Mouse (Mus musculus): ENCODE data around the gene Homer2. TPM values are rescaled to one million over a fixed set of nuclear protein-coding genes. Genes with fewer than 3 reads are reported as not detected.
A peak's percentile ranks its signal among the peaks of the same experiment; 100 is the strongest.

The Homer2 gene
- polyA plus RNA-seq, 1 experiment from 2014 or later = 11.7 TPM

GRCm38 (mm10) chr7:81706416-81707391, 623 bp downstream of the Homer2 start:
- Histone ChIP-seq H3K4me2 (replicated peaks; ENCODE audit: low read depth, low read length) (peak overlapping the region; percentile 94), H3K36me3 (ENCODE audit: insufficient read depth, low read length) (no peaks in the 10 kb centered on the region), H3K4me3 (ENCODE audit: low read length) (peak overlapping the region; percentile 54), H3K9ac (replicated peaks; ENCODE audit: low read length) (peak overlapping the region; percentile 73), H3K9me3 (ENCODE audit: low read length) (peaks cover 5% of the 10 kb centered on the region; the same call in 1 of the 2 replicates), H3K4me1 (ENCODE audit: insufficient read depth, low read length) (peaks cover 11% of the 10 kb centered on the region; the same call in 1 of the 2 replicates), H3K27ac (ENCODE audit: low read length) (no peak overlapping the region), H3K27me3 (ENCODE audit: insufficient read depth, low read length) (peaks cover 32% of the 10 kb centered on the region)
- WGBS = under 1% methylated on average over 79 of the region's 114 CpGs
- ATAC-seq (ENCODE audit: low FRiP score, low TSS enrichment) = peak; percentile 75

- no peak overlapping the region for H3K27ac ChIP-seq (ENCODE audit: low read length)
- 32% methylated on average over 12 of the region's 12 CpGs for WGBS
Measured at GRCm38 (mm10) chr7:81706027-81706415, 1.3 kb downstream of the Homer2 start.

DNA sequence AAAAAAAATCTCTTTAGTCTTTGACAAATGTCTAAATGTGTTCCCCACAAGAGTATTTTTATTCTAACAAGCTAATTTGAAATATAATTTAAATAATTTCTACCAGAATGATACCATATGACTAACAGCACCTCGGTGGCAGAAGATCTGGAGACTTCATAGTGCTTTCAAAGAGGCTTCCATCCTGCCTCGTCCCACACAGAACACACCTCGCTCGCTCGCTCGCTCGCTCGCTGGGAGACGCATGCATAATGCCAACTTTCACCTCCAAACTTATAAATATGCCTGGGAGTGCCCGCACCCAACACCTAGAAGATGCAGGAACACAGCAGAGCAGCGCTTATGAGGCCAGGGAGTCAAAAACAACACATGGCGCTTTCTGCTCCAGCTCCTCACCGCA, 9.0 kb downstream of the Homer2 start:
- 0 out of 2 replicates have a peak, but pooled peaks cover 8% of the 10 kb centered on the region for H3K4me1 ChIP-seq (ENCODE audit: insufficient read depth, low read length)
- H3K27me3 ChIP-seq (ENCODE audit: insufficient read depth, low read length) = no peaks in the 10 kb centered on the region; the same call in 1 of the 2 replicates
- no peak overlapping the region for H3K9ac ChIP-seq (replicated peaks; ENCODE audit: low read length)
- no peaks in the 10 kb centered on the region for H3K36me3 ChIP-seq (ENCODE audit: insufficient read depth, low read length)
- no peak overlapping the region for H3K4me2 ChIP-seq (replicated peaks; ENCODE audit: low read depth, low read length)
- ATAC-seq (ENCODE audit: low FRiP score, low TSS enrichment) = no peak
- H3K9me3 ChIP-seq (ENCODE audit: low read length) = no peaks in the 10 kb centered on the region
- no peak overlapping the region for H3K27ac ChIP-seq (ENCODE audit: low read length)
- no peak overlapping the region for H3K4me3 ChIP-seq (ENCODE audit: low read length)
- WGBS = 78% methylated on average over 13 of the region's 13 CpGs

More at GRCm38 (mm10) chr7:81706027-81706415, 1.3 kb downstream of the Homer2 start:
- Histone ChIP-seq H3K36me3 (ENCODE audit: insufficient read depth, low read length) (no peaks in the 10 kb centered on the region), H3K27me3 (ENCODE audit: insufficient read depth, low read length) (peaks cover 32% of the 10 kb centered on the region), H3K9ac (replicated peaks; ENCODE audit: low read length) (peak overlapping the region; percentile 73), H3K4me2 (replicated peaks; ENCODE audit: low read depth, low read length) (peak overlapping the region; percentile 94), H3K4me3 (ENCODE audit: low read length) (peak overlapping the region; percentile 54), H3K9me3 (ENCODE audit: low read length) (peaks cover 5% of the 10 kb centered on the region; the same call in 1 of the 2 replicates), H3K4me1 (ENCODE audit: insufficient read depth, low read length) (peaks cover 11% of the 10 kb centered on the region; the same call in 1 of the 2 replicates)
- no peak for ATAC-seq (ENCODE audit: low FRiP score, low TSS enrichment)

GRCm38 (mm10) chr7:81697954-81698353, 9.4 kb downstream of the Homer2 start:
- Histone ChIP-seq H3K36me3 (ENCODE audit: insufficient read depth, low read length) (no peaks in the 10 kb centered on the region), H3K9ac (replicated peaks; ENCODE audit: low read length) (no peak overlapping the region), H3K4me1 (ENCODE audit: insufficient read depth, low read length) (0 out of 2 replicates have a peak, but pooled peaks cover 8% of the 10 kb centered on the region), H3K4me2 (replicated peaks; ENCODE audit: low read depth, low read length) (no peak overlapping the region), H3K27me3 (ENCODE audit: insufficient read depth, low read length) (no peaks in the 10 kb centered on the region; the same call in 1 of the 2 replicates), H3K9me3 (ENCODE audit: low read length) (no peaks in the 10 kb centered on the region), H3K4me3 (ENCODE audit: low read length) (no peak overlapping the region), H3K27ac (ENCODE audit: low read length) (no peak overlapping the region)
- WGBS = 68% methylated on average over 4 of the region's 4 CpGs
- ATAC-seq (ENCODE audit: low FRiP score, low TSS enrichment) = no peak

DNA sequence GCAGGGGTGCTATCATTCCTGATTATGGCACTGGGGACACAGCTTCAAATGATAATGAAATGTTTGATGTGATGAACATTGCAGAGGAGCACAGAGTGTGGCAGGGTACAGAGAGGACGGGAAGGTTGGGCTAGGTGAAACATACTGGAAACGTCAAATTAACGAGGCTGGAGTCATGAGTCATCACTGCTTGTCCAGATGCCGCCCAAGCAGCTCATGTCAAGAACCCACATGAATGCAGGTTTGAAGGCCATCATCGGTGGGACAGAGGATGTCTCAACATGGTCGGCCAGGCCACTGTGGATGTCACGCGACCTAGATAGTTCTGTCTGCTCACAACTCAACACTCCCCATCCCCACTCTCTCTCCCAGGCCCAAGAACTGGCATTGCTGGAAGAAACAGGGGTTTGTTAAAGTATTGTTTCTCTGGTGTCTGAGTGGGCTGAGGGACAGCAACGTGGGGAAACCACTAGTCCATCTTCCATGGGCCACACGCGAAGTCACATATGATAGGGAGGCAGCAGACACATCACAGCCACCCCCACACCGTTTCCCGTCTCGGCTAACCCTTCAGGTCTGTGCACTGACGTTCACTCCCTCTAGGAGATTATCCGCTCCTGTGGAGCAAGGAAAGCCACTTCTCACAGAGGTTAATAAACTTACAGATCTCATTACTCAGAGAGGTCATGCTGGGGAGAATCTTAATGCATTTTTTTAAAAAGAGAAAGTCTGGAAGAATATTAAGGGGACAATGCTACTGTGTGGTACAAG, 11.4 kb downstream of the Homer2 start:
- Histone ChIP-seq H3K27me3 (ENCODE audit: insufficient read depth, low read length) (no peaks in the 10 kb centered on the region), H3K9ac (replicated peaks; ENCODE audit: low read length) (no peak overlapping the region), H3K27ac (ENCODE audit: low read length) (no peak overlapping the region), H3K4me3 (ENCODE audit: low read length) (no peak overlapping the region), H3K36me3 (ENCODE audit: insufficient read depth, low read length) (no peaks in the 10 kb centered on the region), H3K4me1 (ENCODE audit: insufficient read depth, low read length) (0 out of 2 replicates have a peak, but pooled peaks cover 6% of the 10 kb centered on the region), H3K9me3 (ENCODE audit: low read length) (no peaks in the 10 kb centered on the region), H3K4me2 (replicated peaks; ENCODE audit: low read depth, low read length) (no peak overlapping the region)
- ATAC-seq (ENCODE audit: low FRiP score, low TSS enrichment) = peak; percentile 66; the same call in 1 of the 2 replicates
- whole genome bisulfite sequencing = 57% methylated on average over 16 of the region's 16 CpGs

DNA sequence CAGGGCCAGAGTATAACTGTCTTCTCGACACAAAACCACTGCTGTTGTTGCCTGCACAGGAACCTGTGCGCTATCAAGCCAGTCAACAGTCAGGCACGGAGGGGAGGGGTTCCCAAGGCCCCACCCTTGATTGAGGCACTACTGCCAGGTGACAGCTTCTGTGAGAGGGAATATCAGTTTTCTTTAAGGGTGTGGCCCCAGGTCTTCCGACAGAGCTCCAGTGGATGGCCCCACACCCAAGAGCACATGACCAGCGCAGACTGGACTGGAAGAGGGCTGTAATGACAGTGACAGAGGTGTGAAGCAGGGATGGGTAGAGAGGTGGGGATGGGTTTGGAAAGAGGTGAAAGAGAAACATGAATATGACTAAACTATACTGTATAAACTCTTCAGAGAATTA, 16.3 kb downstream of the Homer2 start:
- H3K27ac ChIP-seq (ENCODE audit: low read length) = no peak overlapping the region
- WGBS = 85% methylated on average over 5 of the region's 5 CpGs
- H3K9ac ChIP-seq (replicated peaks; ENCODE audit: low read length) = no peak overlapping the region
- no peaks in the 10 kb centered on the region for H3K27me3 ChIP-seq (ENCODE audit: insufficient read depth, low read length)
- no peak overlapping the region for H3K4me3 ChIP-seq (ENCODE audit: low read length)
- H3K9me3 ChIP-seq (ENCODE audit: low read length) = no peaks in the 10 kb centered on the region
- H3K4me1 ChIP-seq (ENCODE audit: insufficient read depth, low read length) = 0 out of 2 replicates have a peak, but pooled peaks cover 5% of the 10 kb centered on the region
- H3K4me2 ChIP-seq (replicated peaks; ENCODE audit: low read depth, low read length) = no peak overlapping the region
- H3K36me3 ChIP-seq (ENCODE audit: insufficient read depth, low read length) = no peaks in the 10 kb centered on the region
- ATAC-seq (ENCODE audit: low FRiP score, low TSS enrichment) = no peak

DNA sequence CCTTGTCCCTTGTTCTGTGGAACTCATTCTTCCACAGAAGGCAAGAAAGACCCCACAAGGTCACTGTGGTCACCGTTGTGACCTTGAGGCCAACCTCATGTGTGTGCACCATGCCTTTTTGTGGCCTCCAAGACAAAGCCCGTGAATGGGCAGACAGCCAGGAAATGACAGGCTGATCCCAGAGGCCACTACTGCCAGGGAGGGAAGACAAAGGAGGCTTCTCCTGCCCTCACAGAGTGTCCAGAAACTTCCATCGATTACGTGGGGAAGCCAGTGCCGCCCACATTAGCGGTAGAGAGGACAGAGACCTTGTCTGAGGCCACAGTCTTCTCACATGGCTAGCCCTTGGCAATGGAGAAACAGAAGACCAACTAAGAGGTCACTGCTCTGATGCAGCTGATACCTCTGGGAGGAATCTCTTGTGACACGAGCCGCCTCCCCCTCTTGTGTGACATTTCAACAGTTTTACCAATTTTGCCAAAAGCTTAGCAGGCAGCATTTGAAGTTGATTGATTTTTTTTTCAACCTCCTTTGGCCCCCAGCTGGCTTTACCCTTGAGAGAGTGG, 18.1 kb downstream of the Homer2 start:
- no peak overlapping the region for H3K4me2 ChIP-seq (replicated peaks; ENCODE audit: low read depth, low read length)
- H3K36me3 ChIP-seq (ENCODE audit: insufficient read depth, low read length) = no peaks in the 10 kb centered on the region
- WGBS = 55% methylated on average over 8 of the region's 8 CpGs
- H3K9ac ChIP-seq (replicated peaks; ENCODE audit: low read length) = no peak overlapping the region
- no peaks in the 10 kb centered on the region for H3K27me3 ChIP-seq (ENCODE audit: insufficient read depth, low read length)
- no peak for ATAC-seq (ENCODE audit: low FRiP score, low TSS enrichment)
- no peak overlapping the region for H3K27ac ChIP-seq (ENCODE audit: low read length)
- H3K4me1 ChIP-seq (ENCODE audit: insufficient read depth, low read length) = 0 out of 2 replicates have a peak, but pooled peaks cover 3% of the 10 kb centered on the region
- no peaks in the 10 kb centered on the region for H3K9me3 ChIP-seq (ENCODE audit: low read length)
- H3K4me3 ChIP-seq (ENCODE audit: low read length) = no peak overlapping the region

DNA sequence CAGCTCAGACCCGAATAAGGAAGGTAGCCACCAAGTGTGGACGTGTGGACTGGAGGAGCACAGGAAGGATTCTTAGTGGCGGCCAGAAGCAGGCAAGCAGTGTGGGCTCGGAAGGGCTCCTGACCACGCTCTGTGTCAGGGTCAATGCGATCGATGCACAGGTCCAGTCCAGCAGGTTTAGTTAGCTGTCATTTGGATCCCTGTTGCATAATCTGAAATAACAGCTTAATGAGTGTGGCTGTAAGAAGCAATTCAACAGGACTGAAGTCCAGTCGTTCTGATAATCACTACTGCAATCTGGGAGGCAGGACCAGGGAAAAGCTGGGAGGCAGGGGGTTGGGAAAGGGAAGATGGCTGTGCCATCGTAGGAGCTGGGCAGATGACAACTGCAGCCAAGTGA, 18.9 kb downstream of the Homer2 start:
- no peak overlapping the region for H3K27ac ChIP-seq (ENCODE audit: low read length)

DNA sequence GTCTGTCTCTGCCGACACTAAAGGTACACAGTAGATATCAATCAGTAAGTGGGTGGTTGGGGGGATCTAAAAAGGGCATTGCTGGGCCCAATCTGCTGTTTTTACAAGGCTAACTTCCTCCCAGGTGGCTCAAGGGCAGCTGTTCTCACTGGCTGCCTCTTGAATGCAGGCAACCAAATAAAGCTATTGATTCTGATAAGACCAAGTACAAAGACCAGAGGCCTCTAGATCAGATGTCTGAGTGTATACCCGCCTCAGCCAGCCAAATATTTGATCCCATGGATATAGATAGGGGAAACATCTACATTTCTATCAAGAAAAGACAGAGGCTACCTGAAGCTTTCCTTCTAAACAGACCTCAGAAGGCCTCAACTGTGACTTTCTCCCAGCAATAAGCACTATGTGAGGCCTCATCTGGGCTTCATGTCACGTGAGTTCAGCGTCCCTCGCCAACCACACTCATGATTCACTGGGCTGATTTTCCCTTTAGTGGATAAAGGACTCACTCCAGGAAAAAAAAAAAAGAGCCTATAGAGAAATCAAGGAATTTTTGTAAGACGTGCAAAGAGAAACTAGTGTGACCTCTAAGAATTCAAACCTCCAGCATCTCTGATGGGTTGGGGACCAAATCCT, 19.5 kb downstream of the Homer2 start:
- WGBS = 84% methylated on average over 6 of the region's 6 CpGs
- H3K4me1 ChIP-seq (ENCODE audit: insufficient read depth, low read length) = 0 out of 2 replicates have a peak, but pooled peaks cover 3% of the 10 kb centered on the region
- ATAC-seq (ENCODE audit: low FRiP score, low TSS enrichment) = no peak
- no peak overlapping the region for H3K4me2 ChIP-seq (replicated peaks; ENCODE audit: low read depth, low read length)
- H3K9ac ChIP-seq (replicated peaks; ENCODE audit: low read length) = no peak overlapping the region
- H3K27ac ChIP-seq (ENCODE audit: low read length) = no peak overlapping the region
- no peak overlapping the region for H3K4me3 ChIP-seq (ENCODE audit: low read length)
- H3K9me3 ChIP-seq (ENCODE audit: low read length) = no peaks in the 10 kb centered on the region
- H3K27me3 ChIP-seq (ENCODE audit: insufficient read depth, low read length) = no peaks in the 10 kb centered on the region
- H3K36me3 ChIP-seq (ENCODE audit: insufficient read depth, low read length) = no peaks in the 10 kb centered on the region

More for the DNA sequence above, 18.9 kb downstream of the Homer2 start:
- no peak for ATAC-seq (ENCODE audit: low FRiP score, low TSS enrichment)
- H3K36me3 ChIP-seq (ENCODE audit: insufficient read depth, low read length) = no peaks in the 10 kb centered on the region
- 71% methylated on average over 9 of the region's 9 CpGs for WGBS
- 0 out of 2 replicates have a peak, but pooled peaks cover 3% of the 10 kb centered on the region for H3K4me1 ChIP-seq (ENCODE audit: insufficient read depth, low read length)
- H3K4me2 ChIP-seq (replicated peaks; ENCODE audit: low read depth, low read length) = no peak overlapping the region
- no peak overlapping the region for H3K9ac ChIP-seq (replicated peaks; ENCODE audit: low read length)
- H3K27me3 ChIP-seq (ENCODE audit: insufficient read depth, low read length) = no peaks in the 10 kb centered on the region
- H3K4me3 ChIP-seq (ENCODE audit: low read length) = no peak overlapping the region
- no peaks in the 10 kb centered on the region for H3K9me3 ChIP-seq (ENCODE audit: low read length)

Data from kidney, embryonic 16.5 days (tissue).